Mouse (Mus musculus) G1E (cell line): ENCODE measurements around the gene Atg2b.

Experiments used
- CTCF ChIP-seq: IDR thresholded peaks from 2 replicates; pipeline ENCODE4 v1.5.1; 2012; ENCODE audit warnings: low read depth, low read length, inconsistent platforms, mixed read lengths
- GATA1 ChIP-seq: IDR thresholded peaks from 2 replicates; pipeline ENCODE4 v1.6.1; 2012; ENCODE audit warnings: borderline replicate concordance, low read length, inconsistent platforms, mixed read lengths

DNA sequence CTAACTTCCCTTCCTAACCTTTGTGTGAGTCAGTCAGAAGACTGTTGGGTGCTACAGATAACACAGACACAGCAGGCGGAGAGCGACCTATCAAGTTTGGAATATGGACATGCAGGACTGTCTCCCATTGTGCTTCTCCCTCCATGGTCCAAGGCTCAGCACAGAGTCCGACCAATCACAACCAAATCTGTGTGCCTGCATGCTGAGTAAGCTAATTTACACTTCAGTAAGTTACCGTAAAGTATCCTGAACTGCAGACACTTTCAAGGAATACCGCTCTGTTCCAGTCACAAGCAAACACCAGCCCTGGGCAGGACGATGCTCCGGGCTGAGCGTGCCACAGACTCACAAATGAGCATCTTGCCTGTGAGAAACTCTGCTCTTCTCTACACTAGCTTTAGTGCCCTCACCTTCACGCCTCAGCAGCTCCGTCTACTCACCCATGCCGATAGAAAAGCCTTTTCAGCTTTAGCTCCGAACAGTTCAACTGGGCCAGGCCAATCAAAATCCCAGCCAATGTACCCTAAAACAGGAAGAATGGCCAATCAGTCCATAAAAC lies 62.0 kb downstream of the Atg2b start:
- TF ChIP-seq CTCF (no peak), GATA1 (no peak)
